Mouse (Mus musculus) hindbrain, embryonic 14.5 days (tissue): ENCODE results near the gene C130079G13Rik. TPM values are rescaled to one million over a fixed set of nuclear protein-coding genes. Genes with fewer than 3 reads are reported as not detected.

Experiments
- polyA plus RNA-seq: library from polyadenylated mRNA; unstranded; fragments of >200 nt; fragmentation: Nextera tagmentation; extraction: Ambion mirVana; gene quantifications from 2 replicates; pipeline ENCODE4 v1.2.1, GENCODE M21; 2014

C130079G13Rik gene
- polyA plus RNA-seq, 1 experiment from 2014 or later: not detected

Other genes with a start within 250 kb of the C130079G13Rik start
- not detected in 2 replicates for gene Gm5538, start 195.4 kb upstream of the C130079G13Rik start, polyA plus RNA-seq
- not detected in 2 replicates for gene Gm8298, start 64.2 kb upstream of the C130079G13Rik start, polyA plus RNA-seq
- gene Aadacl2, start 81.5 kb downstream of the C130079G13Rik start, polyA plus RNA-seq: not detected in 2 replicates
- gene Aadac, start 100.5 kb downstream of the C130079G13Rik start, polyA plus RNA-seq: not detected in 2 replicates
- not detected in 2 replicates for gene Sucnr1, start 156.7 kb downstream of the C130079G13Rik start, polyA plus RNA-seq